Mouse (Mus musculus): ENCODE measurements around the gene Bag2.

GRCm38 (mm10) chr1:33742903-33743302 lies 14.7 kb downstream of the Bag2 start:
- TF ChIP-seq POLR2A (IDR thresholded peaks at IDR 0.05; ENCODE audit: extremely low read depth, insufficient read depth, low read length) (no peak), CTCF (IDR thresholded peaks at IDR 0.05; ENCODE audit: extremely low read depth, insufficient read depth, low read length) (peak; percentile 73)
